Mouse (Mus musculus): ENCODE measurements around the gene Tent2. TPM values are rescaled to one million over a fixed set of nuclear protein-coding genes. Genes with fewer than 3 reads are reported as not detected.
A peak's percentile ranks its signal among the peaks of the same experiment; 100 is the strongest.

The Tent2 gene
- polyA plus RNA-seq (2015; fragmentation: Nextera tagmentation; extraction: Ambion mirVana), result 57.4 and 63.3 TPM in 2 replicates

DNA sequence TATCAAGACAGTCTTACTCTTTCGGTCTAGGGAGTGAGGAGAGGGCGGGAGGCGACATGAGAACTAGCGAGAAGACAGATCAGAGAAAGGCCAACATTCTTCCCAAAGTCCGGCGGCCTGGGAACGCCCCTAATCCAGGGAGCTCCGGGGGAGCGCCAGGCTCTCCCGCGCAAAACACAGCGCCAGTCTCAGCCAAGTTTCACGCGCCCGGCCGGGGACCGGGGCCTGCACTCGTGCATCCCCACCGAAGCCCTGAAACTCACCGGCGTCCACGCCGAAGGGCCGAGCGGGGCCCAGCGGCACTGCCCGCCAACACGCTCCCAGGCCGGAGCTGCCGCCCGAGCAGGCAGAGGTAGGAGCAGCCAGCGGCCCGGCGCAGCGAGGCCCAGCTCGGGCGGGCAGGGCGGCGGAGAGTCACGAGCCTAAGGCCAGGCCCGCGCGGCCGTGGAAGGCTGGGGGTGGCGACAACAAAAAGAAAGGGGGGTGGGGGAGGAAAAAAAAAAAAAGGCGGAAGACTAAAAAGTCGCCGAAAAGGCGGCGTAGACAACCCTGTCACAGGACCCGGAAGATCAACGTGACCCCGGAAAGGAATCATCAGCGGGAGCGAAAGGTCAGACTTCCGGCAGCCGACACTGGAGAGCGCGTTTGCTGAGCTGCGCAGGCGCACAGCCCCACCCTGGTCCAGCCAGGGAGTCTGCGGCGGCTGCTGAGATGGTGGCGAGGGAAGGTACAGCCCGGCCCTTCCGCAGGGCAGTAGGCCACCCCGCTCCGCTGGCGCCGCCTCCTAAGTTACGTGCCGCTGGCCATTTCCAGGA is at the start of gene Tent2:
Tent2 (minus strand) TSS at position 555 of the 815 bp plus-strand sequence.
- under 1% methylated on average over 71 of the region's 72 CpGs for WGBS
- no peaks in the 10 kb centered on the region for H3K9me3 ChIP-seq (replicated peaks)
- H3K4me3 ChIP-seq (replicated peaks), result peak within 1 kb of the TSS; percentile 92
- no peaks in the 10 kb centered on the region for H3K36me3 ChIP-seq
- H3K4me1 ChIP-seq, result peaks cover 6% of the 10 kb centered on the region; the same call in 1 of the 2 replicates
- peak within 1 kb of the TSS; percentile 95 for H3K27ac ChIP-seq (replicated peaks)
- peak within 1 kb of the TSS; percentile 96 for H3K9ac ChIP-seq
- H3K27me3 ChIP-seq, result no peaks in the 10 kb centered on the region
- peak within 1 kb of the TSS; percentile 66 for H3K4me2 ChIP-seq (replicated peaks)
- ATAC-seq (ENCODE audit: insufficient number of reproducible peaks, low FRiP score, low TSS enrichment, low read depth), result peak; percentile 99

DNA sequence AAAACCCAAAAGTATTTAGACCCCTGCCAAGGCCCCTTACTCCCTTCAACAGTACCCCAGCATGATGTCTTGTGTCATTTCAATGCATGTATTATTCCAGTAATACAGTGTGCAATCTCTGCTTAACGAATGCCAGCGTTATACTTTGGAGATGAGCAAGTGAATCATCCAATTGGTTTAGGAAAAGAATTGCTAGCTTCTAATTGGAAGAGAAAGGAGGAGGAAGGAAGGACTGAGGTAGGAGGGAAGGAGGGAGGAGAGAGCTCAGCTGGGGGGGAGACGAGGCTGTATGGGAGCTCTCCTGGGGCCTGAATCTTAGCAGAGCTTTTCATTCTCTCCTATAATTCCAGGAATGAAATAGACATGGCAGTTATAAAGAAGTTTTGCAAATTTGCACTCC is 49.0 kb upstream of the Tent2 start:
- Histone ChIP-seq H3K36me3 (no peaks in the 10 kb centered on the region), H3K4me1 (no peaks in the 10 kb centered on the region), H3K9me3 (replicated peaks) (no peaks in the 10 kb centered on the region), H3K27ac (replicated peaks) (no peak overlapping the region), H3K9ac (no peak overlapping the region), H3K4me2 (replicated peaks) (no peak overlapping the region), H3K27me3 (no peaks in the 10 kb centered on the region), H3K4me3 (replicated peaks) (no peak overlapping the region)
- ATAC-seq (ENCODE audit: insufficient number of reproducible peaks, low FRiP score, low TSS enrichment, low read depth), result no peak
- 40% methylated on average over 3 of the region's 3 CpGs for WGBS

DNA sequence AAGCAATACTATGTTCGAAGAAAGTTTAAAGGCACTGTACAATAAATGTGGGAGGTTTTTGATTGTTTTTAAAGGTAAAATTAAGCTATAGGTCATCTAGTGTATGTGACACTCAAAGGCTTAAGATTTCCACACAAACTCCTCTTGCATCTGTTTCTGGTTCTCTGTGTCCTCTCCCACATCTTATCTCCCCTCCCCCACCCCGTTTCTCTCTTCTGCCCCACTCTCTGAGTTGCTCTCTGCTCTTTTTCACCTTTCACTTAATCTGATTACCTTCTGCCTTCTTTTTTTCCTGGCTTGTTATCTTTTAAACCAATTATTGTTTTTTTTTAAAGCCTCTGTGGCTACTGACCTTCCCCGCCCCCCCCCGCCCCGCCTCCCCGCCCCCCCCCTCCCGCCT is 47.4 kb upstream of the Tent2 start:
- Histone ChIP-seq H3K4me1 (no peaks in the 10 kb centered on the region), H3K9me3 (replicated peaks) (no peaks in the 10 kb centered on the region), H3K27ac (replicated peaks) (no peak overlapping the region), H3K36me3 (no peaks in the 10 kb centered on the region), H3K27me3 (no peaks in the 10 kb centered on the region), H3K4me2 (replicated peaks) (no peak overlapping the region), H3K9ac (no peak overlapping the region), H3K4me3 (replicated peaks) (no peak overlapping the region)
- WGBS, result 33% methylated on average over 5 of the region's 7 CpGs
- ATAC-seq (ENCODE audit: insufficient number of reproducible peaks, low FRiP score, low TSS enrichment, low read depth), result no peak

DNA sequence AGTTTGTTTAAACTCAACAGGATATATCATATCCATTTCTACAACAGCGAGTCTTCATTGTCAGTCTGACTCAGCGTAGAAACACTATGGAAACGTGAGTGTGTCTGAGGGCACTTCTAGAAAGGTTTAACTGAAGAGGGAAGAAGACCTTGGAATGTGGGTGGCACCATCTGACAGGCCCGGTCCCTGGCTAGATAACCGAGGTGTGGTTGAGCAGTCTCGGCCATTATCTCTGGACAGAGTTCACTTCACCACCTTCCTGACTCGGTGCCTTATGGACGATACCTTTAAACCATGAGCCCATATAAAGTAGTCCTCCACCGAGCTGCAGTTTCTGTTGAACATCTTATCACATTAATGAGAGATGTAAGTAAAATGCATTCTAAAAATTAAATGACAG is 46.9 kb upstream of the Tent2 start:
- H3K27me3 ChIP-seq, result no peaks in the 10 kb centered on the region
- no peak overlapping the region for H3K9ac ChIP-seq
- no peak overlapping the region for H3K4me2 ChIP-seq (replicated peaks)
- no peaks in the 10 kb centered on the region for H3K4me1 ChIP-seq
- H3K4me3 ChIP-seq (replicated peaks), result no peak overlapping the region
- no peaks in the 10 kb centered on the region for H3K36me3 ChIP-seq
- H3K9me3 ChIP-seq (replicated peaks), result no peaks in the 10 kb centered on the region
- ATAC-seq (ENCODE audit: insufficient number of reproducible peaks, low FRiP score, low TSS enrichment, low read depth), result no peak
- no peak overlapping the region for H3K27ac ChIP-seq (replicated peaks)
- 81% methylated on average over 9 of the region's 9 CpGs for WGBS

DNA sequence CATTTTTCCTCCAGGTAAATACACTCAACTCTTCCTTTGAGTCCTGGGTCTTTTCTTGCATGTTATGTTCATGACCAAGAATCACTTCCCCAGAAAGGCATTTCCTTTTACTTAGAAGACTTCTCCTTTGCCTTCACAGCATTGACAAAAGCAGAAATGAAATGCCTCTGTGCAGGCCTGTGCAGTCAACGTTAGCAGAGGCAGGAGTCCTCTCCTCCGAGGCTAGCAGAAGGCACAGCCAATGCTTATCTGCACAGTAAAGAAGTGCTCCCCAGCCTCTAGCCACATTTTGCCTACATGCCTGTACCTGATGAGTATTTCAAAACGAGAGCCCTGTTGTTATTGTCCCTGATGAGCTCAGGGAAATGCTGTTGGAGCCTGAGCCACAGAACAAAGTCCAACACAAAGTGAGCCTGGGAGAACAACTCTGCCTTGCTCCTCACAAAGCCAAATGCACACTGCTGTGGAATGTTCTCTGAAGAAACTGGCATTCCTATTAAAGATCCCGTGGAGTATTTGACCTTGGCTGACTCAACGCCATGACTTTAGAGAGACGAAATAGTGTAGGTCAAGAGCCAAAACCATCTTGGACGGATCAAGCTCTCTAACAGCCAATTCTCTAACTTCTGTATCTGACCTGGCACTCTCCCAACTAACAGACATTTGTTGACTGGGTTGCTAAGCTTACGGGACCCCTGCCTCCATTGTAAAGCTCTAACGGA is 45.7 kb upstream of the Tent2 start:
- WGBS, result 69% methylated on average over 9 of the region's 9 CpGs
- Histone ChIP-seq H3K27me3 (no peaks in the 10 kb centered on the region), H3K4me2 (replicated peaks) (no peak overlapping the region), H3K4me1 (no peaks in the 10 kb centered on the region), H3K27ac (replicated peaks) (no peak overlapping the region), H3K4me3 (replicated peaks) (no peak overlapping the region), H3K36me3 (no peaks in the 10 kb centered on the region), H3K9me3 (replicated peaks) (no peaks in the 10 kb centered on the region), H3K9ac (no peak overlapping the region)
- ATAC-seq (ENCODE audit: insufficient number of reproducible peaks, low FRiP score, low TSS enrichment, low read depth), result no peak

DNA sequence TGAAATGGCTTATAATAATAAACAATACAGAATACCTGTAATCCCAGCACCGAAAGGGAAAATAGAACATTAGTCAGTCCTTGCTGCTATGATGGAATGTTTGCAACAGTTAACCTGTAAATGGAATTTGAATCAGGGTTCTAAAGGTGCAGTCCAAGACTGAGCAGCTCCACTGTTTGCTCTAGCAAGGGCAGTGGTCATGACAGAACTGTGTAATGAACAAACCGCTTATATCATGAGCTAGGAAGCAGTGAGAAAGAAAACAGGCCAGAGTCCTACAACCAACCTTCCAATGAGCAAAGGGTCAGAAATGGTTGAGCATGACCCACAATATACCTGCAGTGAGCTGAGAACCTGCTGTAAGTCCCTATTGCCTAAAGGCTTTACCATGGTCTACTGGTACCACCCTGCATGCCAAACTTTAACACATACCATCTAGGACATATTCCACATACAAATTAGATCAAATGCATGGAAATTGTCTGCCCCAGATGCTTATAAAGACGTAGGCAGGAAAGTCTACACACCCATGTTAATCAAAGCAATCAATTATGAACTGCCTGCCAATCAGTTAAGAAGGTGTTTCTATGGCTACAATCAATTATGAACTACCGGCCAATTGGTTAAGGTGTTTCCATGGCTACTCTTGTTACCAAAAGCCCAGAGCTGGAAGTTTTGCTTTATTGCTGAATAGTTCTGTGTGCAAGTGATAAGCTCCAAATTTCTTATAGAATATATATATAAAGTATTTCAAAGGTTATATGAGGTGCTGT is 42.3 kb upstream of the Tent2 start:
- 80% methylated on average over 4 of the region's 4 CpGs for WGBS
- H3K36me3 ChIP-seq, result no peaks in the 10 kb centered on the region

DNA sequence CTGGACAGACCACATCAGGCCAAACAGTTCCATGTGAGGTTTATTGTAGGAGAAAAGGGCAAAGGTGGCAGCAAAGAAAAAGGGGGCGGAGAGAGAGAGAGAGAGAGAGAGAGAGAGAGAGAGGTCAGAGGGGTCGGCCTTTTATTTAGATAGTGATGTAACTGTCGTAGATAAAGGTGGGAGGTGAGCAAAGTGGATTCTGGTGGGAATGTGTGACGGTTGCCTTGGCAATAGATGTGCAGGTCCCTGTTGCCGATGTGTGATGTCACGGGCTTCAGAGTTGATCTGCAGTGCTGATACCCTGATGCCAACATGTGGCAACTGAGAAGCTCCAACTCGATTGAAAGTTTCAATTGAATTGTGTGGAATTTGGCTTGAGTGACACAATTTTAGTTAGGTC is 40.1 kb upstream of the Tent2 start:
- Histone ChIP-seq H3K4me3 (replicated peaks) (no peak overlapping the region), H3K9me3 (replicated peaks) (no peaks in the 10 kb centered on the region), H3K27ac (replicated peaks) (no peak overlapping the region), H3K4me2 (replicated peaks) (no peak overlapping the region), H3K27me3 (no peaks in the 10 kb centered on the region), H3K4me1 (no peaks in the 10 kb centered on the region), H3K9ac (no peak overlapping the region), H3K36me3 (no peaks in the 10 kb centered on the region)
- WGBS, result 89% methylated on average over 7 of the region's 7 CpGs
- no peak for ATAC-seq (ENCODE audit: insufficient number of reproducible peaks, low FRiP score, low TSS enrichment, low read depth)

More for the DNA sequence above, 42.3 kb upstream of the Tent2 start:
- H3K9me3 ChIP-seq (replicated peaks), result no peaks in the 10 kb centered on the region
- no peak for ATAC-seq (ENCODE audit: insufficient number of reproducible peaks, low FRiP score, low TSS enrichment, low read depth)
- no peak overlapping the region for H3K4me3 ChIP-seq (replicated peaks)
- no peak overlapping the region for H3K9ac ChIP-seq
- H3K27me3 ChIP-seq, result no peaks in the 10 kb centered on the region
- H3K4me1 ChIP-seq, result no peaks in the 10 kb centered on the region
- no peak overlapping the region for H3K27ac ChIP-seq (replicated peaks)
- no peak overlapping the region for H3K4me2 ChIP-seq (replicated peaks)

DNA sequence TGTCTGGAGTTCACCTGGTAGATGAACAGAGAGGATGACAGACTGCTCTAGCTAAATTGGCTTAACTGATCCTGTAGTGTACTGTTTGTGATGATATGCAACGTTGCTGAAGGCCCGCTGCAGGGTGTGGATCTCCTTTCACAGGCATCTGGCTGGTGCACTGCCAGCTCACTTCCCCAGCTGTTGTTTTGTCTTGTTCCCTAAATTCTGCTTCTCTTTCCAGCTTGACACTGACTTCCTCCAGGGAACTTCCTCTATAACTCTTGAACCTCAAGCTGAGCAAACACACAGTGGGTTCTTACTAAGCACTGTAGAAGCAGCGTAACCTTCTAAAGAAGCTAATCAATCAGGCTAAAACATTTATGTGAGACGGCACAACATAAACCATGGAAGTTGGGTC is 38.8 kb upstream of the Tent2 start:
- no peaks in the 10 kb centered on the region for H3K4me1 ChIP-seq
- no peak overlapping the region for H3K9ac ChIP-seq
- H3K9me3 ChIP-seq (replicated peaks), result no peaks in the 10 kb centered on the region
- no peaks in the 10 kb centered on the region for H3K36me3 ChIP-seq
- H3K4me2 ChIP-seq (replicated peaks), result no peak overlapping the region
- WGBS, result 60% methylated on average over 4 of the region's 4 CpGs
- H3K4me3 ChIP-seq (replicated peaks), result no peak overlapping the region
- H3K27me3 ChIP-seq, result no peaks in the 10 kb centered on the region
- no peak for ATAC-seq (ENCODE audit: insufficient number of reproducible peaks, low FRiP score, low TSS enrichment, low read depth)
- H3K27ac ChIP-seq (replicated peaks), result no peak overlapping the region

DNA sequence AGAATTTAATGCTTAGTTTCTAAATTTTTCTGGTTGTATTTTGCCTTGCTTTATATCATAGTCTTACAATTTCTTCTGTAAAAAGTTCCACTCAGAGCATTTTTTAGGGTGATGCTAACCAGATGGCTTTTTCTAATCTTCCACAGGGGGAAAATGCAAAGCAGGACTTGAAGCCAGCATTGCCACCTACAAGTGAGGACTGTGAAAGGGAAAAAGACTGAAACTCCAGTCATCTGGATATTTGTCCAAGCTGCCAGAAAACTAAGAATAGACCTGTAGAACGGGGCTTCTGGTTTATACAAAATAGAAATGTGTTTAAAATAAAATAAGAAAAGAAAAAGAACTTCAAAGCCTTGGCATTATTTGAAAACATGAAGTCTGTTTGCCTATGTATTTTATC is 19.6 kb upstream of the Tent2 start:
- Histone ChIP-seq H3K36me3 (no peaks in the 10 kb centered on the region), H3K4me2 (replicated peaks) (no peak overlapping the region), H3K4me3 (replicated peaks) (no peak overlapping the region), H3K9ac (no peak overlapping the region), H3K4me1 (no peaks in the 10 kb centered on the region), H3K27ac (replicated peaks) (no peak overlapping the region), H3K27me3 (no peaks in the 10 kb centered on the region), H3K9me3 (replicated peaks) (no peaks in the 10 kb centered on the region)
- no peak for ATAC-seq (ENCODE audit: insufficient number of reproducible peaks, low FRiP score, low TSS enrichment, low read depth)
- WGBS, result 56% methylated on average over 1 of the region's 1 CpGs

DNA sequence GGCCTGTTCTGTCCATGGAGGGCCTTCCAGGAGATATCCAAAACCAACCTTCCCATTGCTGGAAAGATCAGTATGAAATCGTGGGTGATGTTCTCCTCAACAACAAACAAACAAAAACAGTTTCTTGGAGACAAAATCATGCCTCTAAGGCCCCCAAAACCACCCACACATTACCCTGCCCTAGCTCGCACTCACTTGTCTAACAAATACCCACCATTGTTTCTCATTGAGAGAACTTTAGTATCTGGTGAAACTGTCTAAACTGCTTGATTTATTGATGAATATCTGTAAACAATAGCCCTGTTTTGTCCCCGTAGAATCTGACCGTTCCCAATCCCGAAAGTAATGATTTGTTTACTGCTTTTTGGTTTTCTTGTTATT is 451 bp upstream of the Tent2 start:
- WGBS, result 69% methylated on average over 5 of the region's 5 CpGs
- Histone ChIP-seq H3K36me3 (no peaks in the 10 kb centered on the region), H3K27ac (replicated peaks) (peak overlapping the region; percentile 95), H3K27me3 (no peaks in the 10 kb centered on the region), H3K4me1 (peaks cover 6% of the 10 kb centered on the region; the same call in 1 of the 2 replicates), H3K4me3 (replicated peaks) (peak overlapping the region; percentile 92), H3K4me2 (replicated peaks) (peak overlapping the region; percentile 66), H3K9ac (0 out of 2 replicates have a peak overlapping the region, but pooled peaks have one; percentile 33), H3K9me3 (replicated peaks) (no peaks in the 10 kb centered on the region)
- ATAC-seq (ENCODE audit: insufficient number of reproducible peaks, low FRiP score, low TSS enrichment, low read depth), result no peak

DNA sequence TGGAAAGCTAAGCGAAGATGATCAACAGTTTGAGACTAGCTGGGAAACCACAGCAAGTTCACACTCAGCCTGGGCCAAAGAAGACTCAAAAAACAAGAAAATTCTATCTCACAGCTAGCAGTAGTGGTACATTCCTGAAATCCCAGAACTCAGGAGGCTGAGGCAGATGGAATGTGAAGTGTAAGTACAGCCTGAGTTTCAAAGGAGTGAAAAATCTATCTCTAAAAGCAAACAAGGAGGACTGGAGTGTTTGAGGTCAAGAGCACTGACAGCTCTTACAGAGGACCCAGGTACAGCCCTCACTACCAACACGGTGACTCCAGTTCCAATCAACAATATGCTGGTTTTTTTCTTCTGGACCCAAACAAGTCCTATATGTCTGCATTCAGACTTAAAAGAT is 2.8 kb downstream of the Tent2 start:
- H3K4me2 ChIP-seq (replicated peaks), result no peak overlapping the region
- no peaks in the 10 kb centered on the region for H3K9me3 ChIP-seq (replicated peaks)
- no peak overlapping the region for H3K27ac ChIP-seq (replicated peaks)
- H3K4me1 ChIP-seq, result peaks cover 6% of the 10 kb centered on the region; the same call in 1 of the 2 replicates
- WGBS, result 61% methylated on average over 2 of the region's 2 CpGs
- no peak for ATAC-seq (ENCODE audit: insufficient number of reproducible peaks, low FRiP score, low TSS enrichment, low read depth)
- no peaks in the 10 kb centered on the region for H3K36me3 ChIP-seq
- no peaks in the 10 kb centered on the region for H3K27me3 ChIP-seq
- no peak overlapping the region for H3K9ac ChIP-seq
- H3K4me3 ChIP-seq (replicated peaks), result no peak overlapping the region
